Comparison of ENCODE assay signal across 21 mouse cellular contexts in genomic region chr2:21793156-21793555, GRCm38 (mm10).
"Had no signal": no experiment of that assay in that cellular context is flagged by ENCODE, and none has a peak within 500 bp of the region (broad histone marks: within the 10 kb centered on the region; RNA-seq: fewer than 3 reads in every experiment).

No protein-coding gene starts in this region.

- H3K27ac ChIP-seq: limb, embryonic 10.5 days; limb, embryonic 13.5 days; liver, embryonic 12.5 days; liver, embryonic 15.5 days; lung, embryonic 15.5 days; midbrain, embryonic 10.5 days; midbrain, embryonic 13.5 days; stomach, postnatal 0 days had no signal

- H3K4me1 ChIP-seq: limb, embryonic 10.5 days; limb, embryonic 13.5 days; liver, embryonic 12.5 days; liver, embryonic 15.5 days; lung, embryonic 15.5 days; megakaryocyte, embryonic 14.5 days; midbrain, embryonic 10.5 days; midbrain, embryonic 13.5 days had no signal

- ATAC-seq: liver, embryonic 12.5 days; midbrain, embryonic 16.5 days had no signal

- H3K27me3 ChIP-seq: limb, embryonic 13.5 days; liver, embryonic 12.5 days; liver, embryonic 15.5 days; lung, embryonic 15.5 days; megakaryocyte, embryonic 14.5 days; midbrain, embryonic 13.5 days had no signal

- H3K4me3 ChIP-seq: limb, embryonic 10.5 days; limb, embryonic 13.5 days; liver, embryonic 12.5 days; liver, embryonic 15.5 days; lung, embryonic 15.5 days; midbrain, embryonic 10.5 days; midbrain, embryonic 13.5 days had no signal

- DNase-seq: kidney, postnatal 14 days; kidney, postnatal 4 days; liver; lung, adult 18-20 months; lung, postnatal 10 days; lung, postnatal 36 days; right cerebral cortex, postnatal 14 days; right cerebral cortex, postnatal 4 days; thymus, adult 2 months; thymus, postnatal 14 days; thymus, postnatal 4 days had no signal

- H3K9me3 ChIP-seq: limb, embryonic 10.5 days; limb, embryonic 13.5 days; liver, embryonic 12.5 days; liver, embryonic 15.5 days; lung, embryonic 15.5 days; megakaryocyte, embryonic 14.5 days; midbrain, embryonic 10.5 days; midbrain, embryonic 13.5 days had no signal

- H3K36me3 ChIP-seq: limb, embryonic 10.5 days; limb, embryonic 13.5 days; liver, embryonic 12.5 days; liver, embryonic 15.5 days; lung, embryonic 15.5 days; midbrain, embryonic 10.5 days; midbrain, embryonic 13.5 days had no signal

- H3K9ac ChIP-seq: limb, embryonic 13.5 days; liver, embryonic 12.5 days; liver, embryonic 15.5 days; lung, embryonic 15.5 days; midbrain, embryonic 13.5 days had no signal

- H3K4me2 ChIP-seq: limb, embryonic 13.5 days; liver, embryonic 12.5 days; liver, embryonic 15.5 days; lung, embryonic 15.5 days; midbrain, embryonic 13.5 days had no signal
